Mouse (Mus musculus) forebrain, embryonic 13.5 days (tissue): Measurements from ENCODE around the gene Thtpa. TPM values are rescaled to one million over a fixed set of nuclear protein-coding genes. Genes with fewer than 3 reads are reported as not detected.

Experiments
- ATAC-seq: fragments of 200-750 bp; cut with Nextera tagmentation; 2 replicates; pipeline ENCODE4 v1.8.0; 2017
- H3K27ac ChIP-seq: fragments of 300-500 bp; sonication (generic); 2 replicates; pipeline ENCODE4 v1.5.1; 2015; ENCODE audit warnings: inconsistent platforms, mild to moderate bottlenecking, moderate library complexity
- H3K27me3 ChIP-seq: fragments of 300-500 bp; sonication (generic); 2 replicates; pipeline ENCODE4 v1.6.1; 2015; ENCODE audit warnings: mild to moderate bottlenecking, inconsistent platforms
- H3K36me3 ChIP-seq: fragments of 300-500 bp; sonication (generic); 2 replicates; pipeline ENCODE4 v1.6.1; 2015; ENCODE audit warnings: mild to moderate bottlenecking, inconsistent platforms; ENCODE audit not compliant: poor library complexity, severe bottlenecking
- H3K4me1 ChIP-seq: fragments of 300-500 bp; sonication (generic); 2 replicates; pipeline ENCODE4 v1.6.1; 2015; ENCODE audit warnings: inconsistent platforms
- H3K4me2 ChIP-seq: fragments of 300-500 bp; sonication (generic); 2 replicates; pipeline ENCODE4 v1.6.1; 2015; ENCODE audit warnings: inconsistent platforms, mild to moderate bottlenecking, moderate library complexity
- H3K4me3 ChIP-seq: fragments of 300-500 bp; sonication (generic); 2 replicates; pipeline ENCODE4 v1.5.1; 2015; ENCODE audit warnings: mild to moderate bottlenecking, inconsistent platforms
- H3K9ac ChIP-seq: fragments of 300-500 bp; sonication (generic); 2 replicates; pipeline ENCODE4 v1.6.1; 2015; ENCODE audit warnings: mild to moderate bottlenecking, inconsistent platforms
- H3K9me3 ChIP-seq: fragments of 300-500 bp; sonication (generic); replicated peaks from 2 replicates; pipeline ENCODE4 v1.6.1; 2016; ENCODE audit warnings: inconsistent platforms
- WGBS: fragments of 180-500 bp; shearing (Covaris S2); methylation state at CpG from one replicate; pipeline ENCODE4 v1.1.7; 2015; 5-methylcytosine and 5-hydroxymethylcytosine counted together
- polyA plus RNA-seq: library from polyadenylated mRNA; unstranded; fragments of >200 nt; fragmentation: Nextera tagmentation; extraction: Ambion mirVana; gene quantifications from 2 replicates; pipeline ENCODE4 v1.2.1, GENCODE M21; 2015

Gene Thtpa
- polyA plus RNA-seq, 1 experiment from 2014 or later = 39.0 TPM

GRCm38 (mm10) chr14:55063581-55064381 is 30.8 kb upstream of the Thtpa start:
- Histone ChIP-seq H3K4me2 (peak overlapping the region; percentile 36; the same call in 1 of the 2 replicates), H3K9ac (peak overlapping the region; percentile 10; the same call in 1 of the 2 replicates), H3K4me1 (peaks cover 50% of the 10 kb centered on the region), H3K36me3 (peaks cover 88% of the 10 kb centered on the region), H3K27ac (peak overlapping the region; percentile 70; the same call in 1 of the 2 replicates), H3K9me3 (no peaks in the 10 kb centered on the region), H3K27me3 (no peaks in the 10 kb centered on the region), H3K4me3 (no peak overlapping the region)
- 92% methylated on average over 22 of the region's 22 CpGs for WGBS
- no peak for ATAC-seq

- Histone ChIP-seq H3K27ac (0 out of 2 replicates have a peak overlapping the region, but pooled peaks have one; percentile 8), H3K9ac (no peak overlapping the region), H3K9me3 (no peaks in the 10 kb centered on the region), H3K4me3 (no peak overlapping the region), H3K27me3 (no peaks in the 10 kb centered on the region), H3K4me1 (peaks cover 41% of the 10 kb centered on the region), H3K36me3 (peaks cover 91% of the 10 kb centered on the region), H3K4me2 (no peak overlapping the region)
- no peak for ATAC-seq
- WGBS = 86% methylated on average over 35 of the region's 35 CpGs
Measured at GRCm38 (mm10) chr14:55064481-55065370, 29.9 kb upstream of the Thtpa start.

GRCm38 (mm10) chr14:55065391-55065790 is 29.2 kb upstream of the Thtpa start:
- Histone ChIP-seq H3K36me3 (peaks cover 94% of the 10 kb centered on the region), H3K27ac (no peak overlapping the region)
- 89% methylated on average over 13 of the region's 13 CpGs for WGBS

GRCm38 (mm10) chr14:55066042-55066441 is 28.5 kb upstream of the Thtpa start:
- Histone ChIP-seq H3K4me2 (no peak overlapping the region), H3K9me3 (no peaks in the 10 kb centered on the region), H3K9ac (no peak overlapping the region), H3K4me3 (no peak overlapping the region), H3K27ac (0 out of 2 replicates have a peak overlapping the region, but pooled peaks have one; percentile 7), H3K4me1 (peaks cover 28% of the 10 kb centered on the region), H3K27me3 (no peaks in the 10 kb centered on the region), H3K36me3 (peaks cover 95% of the 10 kb centered on the region)
- WGBS = 94% methylated on average over 8 of the region's 8 CpGs
- no peak for ATAC-seq

More at GRCm38 (mm10) chr14:55065391-55065790, 29.2 kb upstream of the Thtpa start:
- Histone ChIP-seq H3K9me3 (no peaks in the 10 kb centered on the region), H3K27me3 (no peaks in the 10 kb centered on the region), H3K9ac (no peak overlapping the region), H3K4me1 (peaks cover 35% of the 10 kb centered on the region), H3K4me2 (no peak overlapping the region), H3K4me3 (no peak overlapping the region)
- ATAC-seq = no peak

GRCm38 (mm10) chr14:55071756-55072155 is 22.8 kb upstream of the Thtpa start:
- 32% methylated on average over 19 of the region's 19 CpGs for WGBS
- Histone ChIP-seq H3K4me2 (no peak overlapping the region), H3K4me1 (peaks cover 29% of the 10 kb centered on the region), H3K36me3 (peaks cover 85% of the 10 kb centered on the region), H3K27me3 (no peaks in the 10 kb centered on the region), H3K27ac (peak overlapping the region; percentile 37; the same call in 1 of the 2 replicates), H3K9ac (peak overlapping the region; percentile 34; the same call in 1 of the 2 replicates), H3K4me3 (no peak overlapping the region), H3K9me3 (no peaks in the 10 kb centered on the region)
- no peak for ATAC-seq

GRCm38 (mm10) chr14:55074416-55074815 is 20.2 kb upstream of the Thtpa start:
- H3K27ac ChIP-seq = no peak overlapping the region
- WGBS = 93% methylated on average over 12 of the region's 12 CpGs
- ATAC-seq = no peak

GRCm38 (mm10) chr14:55076224-55076623 is 18.4 kb upstream of the Thtpa start:
- Histone ChIP-seq H3K27me3 (no peaks in the 10 kb centered on the region), H3K4me2 (no peak overlapping the region), H3K4me1 (peaks cover 68% of the 10 kb centered on the region), H3K4me3 (no peak overlapping the region), H3K9ac (peak overlapping the region; percentile 22; the same call in 1 of the 2 replicates), H3K9me3 (no peaks in the 10 kb centered on the region), H3K27ac (peak overlapping the region; percentile 92), H3K36me3 (peaks cover 45% of the 10 kb centered on the region)
- 29% methylated on average over 6 of the region's 6 CpGs for WGBS
- ATAC-seq = no peak

More at GRCm38 (mm10) chr14:55074416-55074815, 20.2 kb upstream of the Thtpa start:
- Histone ChIP-seq H3K9me3 (no peaks in the 10 kb centered on the region), H3K27me3 (no peaks in the 10 kb centered on the region), H3K4me2 (no peak overlapping the region), H3K36me3 (peaks cover 59% of the 10 kb centered on the region), H3K9ac (no peak overlapping the region), H3K4me3 (no peak overlapping the region), H3K4me1 (peaks cover 55% of the 10 kb centered on the region)

- H3K9ac ChIP-seq = no peak overlapping the region
- H3K9me3 ChIP-seq = no peaks in the 10 kb centered on the region
Measured at GRCm38 (mm10) chr14:55076956-55077355, 17.6 kb upstream of the Thtpa start.

GRCm38 (mm10) chr14:55077481-55078365 is 16.9 kb upstream of the Thtpa start:
- Histone ChIP-seq H3K36me3 (peaks cover 37% of the 10 kb centered on the region), H3K9ac (peak overlapping the region; percentile 65), H3K9me3 (no peaks in the 10 kb centered on the region), H3K4me2 (peak overlapping the region; percentile 49), H3K4me1 (peaks cover 60% of the 10 kb centered on the region), H3K27me3 (no peaks in the 10 kb centered on the region), H3K27ac (peak overlapping the region; percentile 92), H3K4me3 (no peak overlapping the region)
- WGBS = 10% methylated on average over 15 of the region's 15 CpGs
- peak; percentile 37 for ATAC-seq

More at GRCm38 (mm10) chr14:55076956-55077355, 17.6 kb upstream of the Thtpa start:
- H3K36me3 ChIP-seq = peaks cover 42% of the 10 kb centered on the region
- no peaks in the 10 kb centered on the region for H3K27me3 ChIP-seq
- peaks cover 68% of the 10 kb centered on the region for H3K4me1 ChIP-seq
- ATAC-seq = no peak
- H3K4me3 ChIP-seq = no peak overlapping the region
- H3K4me2 ChIP-seq = no peak overlapping the region
- peak overlapping the region; percentile 92 for H3K27ac ChIP-seq
- WGBS = 73% methylated on average over 3 of the region's 3 CpGs

GRCm38 (mm10) chr14:55078366-55078989 is 16.1 kb upstream of the Thtpa start:
- peak; percentile 39 for ATAC-seq
- no peaks in the 10 kb centered on the region for H3K9me3 ChIP-seq
- no peaks in the 10 kb centered on the region for H3K27me3 ChIP-seq
- peaks cover 59% of the 10 kb centered on the region for H3K4me1 ChIP-seq
- peak overlapping the region; percentile 92 for H3K27ac ChIP-seq
- 8% methylated on average over 23 of the region's 23 CpGs for WGBS
- peak overlapping the region; percentile 49 for H3K4me2 ChIP-seq
- H3K9ac ChIP-seq = peak overlapping the region; percentile 65
- peaks cover 30% of the 10 kb centered on the region for H3K36me3 ChIP-seq
- H3K4me3 ChIP-seq = peak overlapping the region; percentile 12; the same call in 1 of the 2 replicates
